Mouse (Mus musculus): ENCODE results near the gene Ttll3. TPM values are rescaled to one million over a fixed set of nuclear protein-coding genes. Genes with fewer than 3 reads are reported as not detected.

Gene Ttll3
- polyA plus RNA-seq, 1 experiment = 3.8 TPM

DNA sequence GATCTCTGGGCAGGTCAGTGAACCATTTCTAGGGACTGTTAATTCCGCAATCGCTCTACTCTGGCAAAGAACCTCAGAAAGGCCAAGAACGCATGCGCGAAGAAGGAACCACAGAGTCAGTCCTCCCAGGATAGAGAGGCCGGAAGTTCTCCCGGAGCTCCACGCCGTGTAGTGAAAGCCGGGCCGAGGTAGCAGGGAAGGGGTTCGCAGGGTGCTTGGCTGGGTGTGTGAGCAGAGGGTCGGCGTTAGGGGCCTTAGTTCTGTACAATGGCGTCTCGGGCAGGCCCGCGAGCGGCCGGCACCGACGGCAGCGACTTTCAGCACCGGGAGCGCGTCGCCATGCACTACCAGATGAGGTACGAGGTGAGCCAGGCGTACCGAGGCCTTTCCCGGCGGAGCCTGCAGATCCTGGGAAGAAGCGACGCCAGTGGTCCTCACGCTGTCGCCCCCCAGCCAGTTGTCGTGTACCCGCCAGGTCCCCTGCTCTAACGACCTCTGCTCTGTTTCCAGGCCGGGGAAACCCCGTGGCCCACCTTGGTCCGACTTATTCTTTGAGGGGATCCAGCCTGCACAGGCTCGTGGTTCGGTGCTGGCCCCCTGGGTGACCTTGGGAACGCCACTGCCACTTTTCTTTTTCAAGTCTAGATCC lies 53.5 kb downstream of the Ttll3 start, which contains the start of gene Jagn1:
Jagn1 (plus strand) TSS at position 128 of the 649 bp plus-strand sequence.
- Histone ChIP-seq H3K27me3 (ENCODE audit: control insufficient read depth, insufficient read depth, low read length, poor library complexity, severe bottlenecking) (no peaks in the 10 kb centered on the region), H3K36me3 (ENCODE audit: control insufficient read depth, insufficient read depth, low read length, poor library complexity, severe bottlenecking) (peaks cover 9% of the 10 kb centered on the region), H3K9me3 (replicated peaks; ENCODE audit: control insufficient read depth, insufficient read depth, low read length, poor library complexity, severe bottlenecking) (no peaks in the 10 kb centered on the region), H3K4me1 (ENCODE audit: control insufficient read depth, insufficient read depth, low read length) (no peaks in the 10 kb centered on the region), H3K9ac (ENCODE audit: low read depth, poor library complexity, severe bottlenecking) (peak within 1 kb of the TSS; percentile 67), H3K4me3 (ENCODE audit: low read depth, low read length) (peak within 1 kb of the TSS; percentile 81), H3K27ac (ENCODE audit: insufficient read depth, low read length) (no peak within 1 kb of the TSS)
- TF ChIP-seq POLR2A (IDR thresholded peaks at IDR 0.05; ENCODE audit: insufficient read depth, low read length) = peak; percentile 51
- no peak for TF ChIP-seq EP300 (IDR thresholded peaks at IDR 0.05; ENCODE audit: insufficient read depth, low read depth, low read length)
- no peak for TF ChIP-seq CTCF (IDR thresholded peaks at IDR 0.05; ENCODE audit: low read depth, low read length)

DNA sequence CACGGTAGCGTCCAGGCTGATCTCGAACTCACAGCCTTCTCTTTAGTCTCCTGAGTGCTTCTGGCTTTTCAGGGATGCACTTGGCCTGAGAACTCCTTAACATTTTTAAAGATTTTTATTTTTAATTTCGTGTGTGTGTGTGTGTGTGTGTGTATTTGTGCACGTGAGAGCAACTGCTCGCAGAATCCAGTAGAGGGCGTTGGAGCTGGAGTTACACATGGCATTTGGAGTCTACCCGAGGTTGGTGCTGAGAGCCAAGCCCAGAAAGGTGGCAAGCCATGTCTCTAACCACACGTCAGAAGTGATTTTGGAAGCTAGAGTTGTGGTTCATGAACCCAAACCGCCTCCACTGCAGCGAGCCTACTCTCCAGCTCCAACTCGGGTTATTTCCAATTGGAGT lies 54.0 kb downstream of the Ttll3 start:
- peak overlapping the region; percentile 67 for H3K9ac ChIP-seq (ENCODE audit: low read depth, poor library complexity, severe bottlenecking)
- peaks cover 9% of the 10 kb centered on the region for H3K36me3 ChIP-seq (ENCODE audit: control insufficient read depth, insufficient read depth, low read length, poor library complexity, severe bottlenecking)
- TF ChIP-seq CTCF (IDR thresholded peaks at IDR 0.05; ENCODE audit: low read depth, low read length) (peak; percentile 36), POLR2A (IDR thresholded peaks at IDR 0.05; ENCODE audit: insufficient read depth, low read length) (no peak)
- no peak overlapping the region for H3K27ac ChIP-seq (ENCODE audit: insufficient read depth, low read length)
- H3K4me3 ChIP-seq (ENCODE audit: low read depth, low read length) = peak overlapping the region; percentile 81
- H3K4me1 ChIP-seq (ENCODE audit: control insufficient read depth, insufficient read depth, low read length) = no peaks in the 10 kb centered on the region
- H3K27me3 ChIP-seq (ENCODE audit: control insufficient read depth, insufficient read depth, low read length, poor library complexity, severe bottlenecking) = no peaks in the 10 kb centered on the region
- no peaks in the 10 kb centered on the region for H3K9me3 ChIP-seq (replicated peaks; ENCODE audit: control insufficient read depth, insufficient read depth, low read length, poor library complexity, severe bottlenecking)

DNA sequence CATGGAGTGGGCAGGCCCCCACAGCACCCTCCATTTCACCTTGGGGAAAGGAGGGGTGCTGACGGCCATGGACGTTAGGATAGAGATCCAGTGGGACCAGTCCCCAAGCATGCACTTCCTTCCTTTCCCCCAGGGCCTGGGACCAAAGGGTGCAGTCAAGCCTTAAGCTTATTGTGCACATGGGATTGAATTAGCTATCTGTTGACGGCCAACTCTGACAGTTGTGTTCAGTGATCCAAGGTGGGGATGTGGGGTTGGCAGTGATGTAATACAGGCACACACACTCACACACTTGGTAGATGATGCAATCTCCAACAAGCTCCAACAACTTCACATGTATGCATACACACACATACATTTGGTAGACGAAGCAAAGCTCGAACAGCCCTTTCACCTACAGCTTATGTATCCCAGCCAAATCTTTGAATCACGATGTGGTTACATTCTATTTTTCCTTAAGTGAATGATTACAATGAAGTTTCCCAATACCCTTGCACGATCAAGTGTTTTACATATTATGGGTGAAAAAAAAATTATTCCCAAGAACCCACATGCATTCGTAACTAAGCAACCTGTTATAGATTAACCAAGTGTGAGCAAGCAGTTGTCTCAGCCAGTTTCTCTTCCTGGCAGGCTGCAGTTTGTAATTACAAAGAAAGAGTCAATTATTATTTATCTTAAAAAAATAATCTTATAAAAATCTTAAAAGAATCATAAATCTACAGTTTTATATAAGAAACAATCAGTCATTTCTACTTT lies 55.3 kb downstream of the Ttll3 start:
- TF ChIP-seq CTCF (IDR thresholded peaks at IDR 0.05; ENCODE audit: low read depth, low read length) (no peak), EP300 (IDR thresholded peaks at IDR 0.05; ENCODE audit: insufficient read depth, low read depth, low read length) (no peak)
- no peak overlapping the region for H3K4me3 ChIP-seq (ENCODE audit: low read depth, low read length)
- no peak overlapping the region for H3K27ac ChIP-seq (ENCODE audit: insufficient read depth, low read length)
- H3K36me3 ChIP-seq (ENCODE audit: control insufficient read depth, insufficient read depth, low read length, poor library complexity, severe bottlenecking) = peaks cover 12% of the 10 kb centered on the region
- H3K27me3 ChIP-seq (ENCODE audit: control insufficient read depth, insufficient read depth, low read length, poor library complexity, severe bottlenecking) = no peaks in the 10 kb centered on the region
- H3K9me3 ChIP-seq (replicated peaks; ENCODE audit: control insufficient read depth, insufficient read depth, low read length, poor library complexity, severe bottlenecking) = no peaks in the 10 kb centered on the region
- no peaks in the 10 kb centered on the region for H3K4me1 ChIP-seq (ENCODE audit: control insufficient read depth, insufficient read depth, low read length)
- H3K9ac ChIP-seq (ENCODE audit: low read depth, poor library complexity, severe bottlenecking) = no peak overlapping the region

DNA sequence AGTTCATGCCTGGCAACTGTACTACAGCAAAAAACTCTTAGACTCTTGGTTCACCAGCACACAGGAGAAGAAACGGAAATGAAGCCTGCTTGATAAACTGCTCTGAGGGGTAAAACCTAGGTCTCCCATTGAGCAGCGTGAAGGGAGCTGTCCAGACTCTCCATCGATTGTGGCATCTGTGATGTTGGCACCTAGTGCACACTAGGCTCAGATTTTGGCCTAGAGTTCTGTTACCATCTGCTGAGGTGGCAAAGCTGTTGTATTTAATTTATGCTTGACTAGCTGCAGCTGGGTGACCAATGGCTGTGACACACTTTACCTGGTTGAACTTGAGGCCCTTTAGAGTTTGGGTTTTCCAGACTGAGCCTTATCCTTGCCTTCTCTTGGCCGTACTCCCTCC lies 58.6 kb downstream of the Ttll3 start:
- H3K9me3 ChIP-seq (replicated peaks; ENCODE audit: control insufficient read depth, insufficient read depth, low read length, poor library complexity, severe bottlenecking) = no peaks in the 10 kb centered on the region
- H3K4me1 ChIP-seq (ENCODE audit: control insufficient read depth, insufficient read depth, low read length) = no peaks in the 10 kb centered on the region
- H3K9ac ChIP-seq (ENCODE audit: low read depth, poor library complexity, severe bottlenecking) = no peak overlapping the region
- no peaks in the 10 kb centered on the region for H3K27me3 ChIP-seq (ENCODE audit: control insufficient read depth, insufficient read depth, low read length, poor library complexity, severe bottlenecking)
- H3K27ac ChIP-seq (ENCODE audit: insufficient read depth, low read length) = no peak overlapping the region
- no peak for TF ChIP-seq EP300 (IDR thresholded peaks at IDR 0.05; ENCODE audit: insufficient read depth, low read depth, low read length)
- TF ChIP-seq POLR2A (IDR thresholded peaks at IDR 0.05; ENCODE audit: insufficient read depth, low read length) = no peak
- TF ChIP-seq CTCF (IDR thresholded peaks at IDR 0.05; ENCODE audit: low read depth, low read length) = no peak
- no peak overlapping the region for H3K4me3 ChIP-seq (ENCODE audit: low read depth, low read length)
- peaks cover 12% of the 10 kb centered on the region for H3K36me3 ChIP-seq (ENCODE audit: control insufficient read depth, insufficient read depth, low read length, poor library complexity, severe bottlenecking)

DNA sequence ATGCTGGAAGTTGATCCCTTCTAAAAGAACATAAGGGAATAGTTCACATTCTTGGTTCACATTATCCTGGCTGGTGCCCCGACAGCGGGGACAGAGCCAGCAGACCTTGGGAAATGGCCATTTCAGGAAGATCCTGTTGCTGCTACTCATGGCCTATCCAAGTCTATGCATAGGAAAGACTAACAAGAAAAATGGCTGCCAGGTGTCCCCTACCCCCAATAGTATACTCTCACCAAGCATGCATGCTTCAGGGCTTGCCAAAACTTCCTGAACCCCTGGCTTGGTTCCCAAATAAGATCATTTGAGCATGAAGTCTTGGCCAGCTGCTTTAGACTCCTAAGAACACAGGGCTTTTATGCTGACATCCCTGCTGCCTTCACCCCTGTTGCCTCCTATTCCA lies 62.8 kb downstream of the Ttll3 start:
- peaks cover 9% of the 10 kb centered on the region for H3K36me3 ChIP-seq (ENCODE audit: control insufficient read depth, insufficient read depth, low read length, poor library complexity, severe bottlenecking)
- H3K4me1 ChIP-seq (ENCODE audit: control insufficient read depth, insufficient read depth, low read length) = no peaks in the 10 kb centered on the region
- no peaks in the 10 kb centered on the region for H3K9me3 ChIP-seq (replicated peaks; ENCODE audit: control insufficient read depth, insufficient read depth, low read length, poor library complexity, severe bottlenecking)
- H3K4me3 ChIP-seq (ENCODE audit: low read depth, low read length) = no peak overlapping the region
- TF ChIP-seq EP300 (IDR thresholded peaks at IDR 0.05; ENCODE audit: insufficient read depth, low read depth, low read length) (no peak), POLR2A (IDR thresholded peaks at IDR 0.05; ENCODE audit: insufficient read depth, low read length) (no peak), CTCF (IDR thresholded peaks at IDR 0.05; ENCODE audit: low read depth, low read length) (no peak)
- no peak overlapping the region for H3K27ac ChIP-seq (ENCODE audit: insufficient read depth, low read length)
- H3K27me3 ChIP-seq (ENCODE audit: control insufficient read depth, insufficient read depth, low read length, poor library complexity, severe bottlenecking) = no peaks in the 10 kb centered on the region
- no peak overlapping the region for H3K9ac ChIP-seq (ENCODE audit: low read depth, poor library complexity, severe bottlenecking)

DNA sequence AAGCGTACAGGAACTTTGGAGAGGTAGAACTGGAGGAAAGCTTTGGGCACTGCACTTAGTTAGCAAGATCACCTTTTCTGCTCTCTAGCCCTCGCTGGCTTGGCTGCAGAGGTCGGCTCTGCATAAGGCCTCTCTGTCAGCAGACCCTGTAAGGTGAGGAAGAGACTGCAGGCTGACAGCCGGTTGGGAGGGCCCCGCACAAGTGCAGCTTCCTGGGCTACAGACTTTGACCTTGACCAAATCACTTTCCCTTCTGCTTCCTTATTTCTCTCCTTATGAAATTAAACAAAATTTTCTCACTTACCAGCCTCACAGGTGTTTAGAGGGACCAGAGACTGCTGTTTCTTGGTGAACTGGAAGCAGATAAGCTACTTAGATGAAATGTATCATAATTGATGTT lies 65.9 kb downstream of the Ttll3 start:
- Histone ChIP-seq H3K9ac (ENCODE audit: low read depth, poor library complexity, severe bottlenecking) (no peak overlapping the region), H3K9me3 (replicated peaks; ENCODE audit: control insufficient read depth, insufficient read depth, low read length, poor library complexity, severe bottlenecking) (no peaks in the 10 kb centered on the region), H3K4me3 (ENCODE audit: low read depth, low read length) (no peak overlapping the region), H3K27me3 (ENCODE audit: control insufficient read depth, insufficient read depth, low read length, poor library complexity, severe bottlenecking) (no peaks in the 10 kb centered on the region), H3K4me1 (ENCODE audit: control insufficient read depth, insufficient read depth, low read length) (no peaks in the 10 kb centered on the region), H3K36me3 (ENCODE audit: control insufficient read depth, insufficient read depth, low read length, poor library complexity, severe bottlenecking) (no peaks in the 10 kb centered on the region), H3K27ac (ENCODE audit: insufficient read depth, low read length) (no peak overlapping the region)
- TF ChIP-seq EP300 (IDR thresholded peaks at IDR 0.05; ENCODE audit: insufficient read depth, low read depth, low read length) (no peak), CTCF (IDR thresholded peaks at IDR 0.05; ENCODE audit: low read depth, low read length) (no peak), POLR2A (IDR thresholded peaks at IDR 0.05; ENCODE audit: insufficient read depth, low read length) (no peak)

Measured in ES-Bruce4 (cell line).